Mouse (Mus musculus): ENCODE data around the gene Prmt8.

DNA sequence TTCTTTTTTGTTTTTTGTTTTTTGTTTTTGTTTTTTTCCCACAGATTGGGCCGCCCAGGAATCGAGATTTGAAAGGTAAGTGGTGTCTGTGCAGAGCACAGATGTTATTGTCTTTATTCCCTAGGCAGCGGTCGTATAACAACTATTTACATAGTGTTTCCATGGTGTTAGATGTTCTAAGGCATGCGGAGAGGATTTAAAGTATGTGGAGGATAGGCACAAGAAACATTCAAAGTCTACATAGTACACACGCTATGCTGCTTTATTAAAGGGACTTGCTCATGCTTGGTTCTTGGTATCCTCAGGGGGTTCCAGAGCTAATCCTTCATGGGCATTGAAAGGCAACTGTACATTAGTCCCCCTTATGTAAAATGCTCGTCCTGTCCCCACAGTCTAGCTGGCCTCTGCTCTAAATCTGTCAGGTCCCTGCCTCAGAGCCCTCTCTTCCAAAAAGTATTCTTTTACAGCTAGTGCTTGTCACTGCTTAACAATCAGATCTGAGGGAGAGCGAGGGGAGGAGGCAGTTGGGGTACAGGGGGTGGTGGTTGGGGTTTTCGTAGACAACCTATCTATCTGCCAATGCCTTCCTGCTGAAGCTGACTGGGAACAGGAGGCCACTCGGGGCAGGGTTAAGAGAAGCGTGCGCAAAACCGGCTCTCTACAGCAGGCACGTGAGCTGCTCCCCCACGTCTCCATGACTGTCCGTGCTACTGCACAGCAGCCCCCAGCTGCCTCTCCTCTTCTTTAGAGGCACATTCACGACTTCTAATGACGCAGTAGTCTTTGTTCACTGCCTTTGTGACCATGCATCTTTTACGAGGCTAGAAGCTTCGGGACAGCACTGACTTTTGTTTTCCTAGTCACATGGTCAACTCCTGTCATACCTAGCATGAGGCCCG is 51.8 kb downstream of the Prmt8 start:
- TF ChIP-seq POLR2A (IDR thresholded peaks at IDR 0.05; ENCODE audit: control insufficient read depth, extremely low read depth, insufficient read depth, low read length, poor library complexity) = no peak
- TF ChIP-seq CTCF (IDR thresholded peaks at IDR 0.05; ENCODE audit: borderline replicate concordance, control insufficient read depth, extremely low read depth, insufficient read depth, low read length, poor library complexity) = no peak
